Mouse (Mus musculus): Measurements from ENCODE around the gene Gm48551.
A peak's percentile ranks its signal among the peaks of the same experiment; 100 is the strongest.

Gene Gm48551

GRCm38 (mm10) chr10:81356991-81357844 lies 27.0 kb upstream of the Gm48551 start, which contains the start of gene Mfsd12:
TSS of gene Mfsd12 (plus strand) at chr10:81357491.
- no peak for DNase-seq (ENCODE audit: extremely low spot score, low read depth, low spot score)

DNA sequence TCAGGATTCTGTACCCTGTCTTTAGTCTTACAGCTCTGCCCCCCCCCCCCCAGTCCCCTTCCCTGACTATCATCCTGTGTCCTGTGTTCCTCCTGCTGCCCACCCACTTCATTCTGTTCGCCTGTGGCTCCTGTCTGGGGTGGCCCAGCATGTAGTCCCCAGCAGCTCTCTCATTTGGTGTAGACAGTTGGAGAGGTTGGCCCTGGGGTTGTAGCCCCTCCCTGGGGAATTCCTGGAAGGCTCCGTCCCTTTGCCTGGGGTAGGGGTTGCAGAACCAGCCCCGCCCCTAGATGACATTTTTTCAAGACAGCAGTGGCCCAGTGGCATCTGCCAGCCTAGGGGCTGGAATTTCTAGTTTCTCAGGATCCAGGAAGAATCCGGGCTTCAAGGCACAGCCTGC lies 26.1 kb upstream of the Gm48551 start:
- no peak for DNase-seq (ENCODE audit: extremely low spot score, low read depth, low spot score)

DNA sequence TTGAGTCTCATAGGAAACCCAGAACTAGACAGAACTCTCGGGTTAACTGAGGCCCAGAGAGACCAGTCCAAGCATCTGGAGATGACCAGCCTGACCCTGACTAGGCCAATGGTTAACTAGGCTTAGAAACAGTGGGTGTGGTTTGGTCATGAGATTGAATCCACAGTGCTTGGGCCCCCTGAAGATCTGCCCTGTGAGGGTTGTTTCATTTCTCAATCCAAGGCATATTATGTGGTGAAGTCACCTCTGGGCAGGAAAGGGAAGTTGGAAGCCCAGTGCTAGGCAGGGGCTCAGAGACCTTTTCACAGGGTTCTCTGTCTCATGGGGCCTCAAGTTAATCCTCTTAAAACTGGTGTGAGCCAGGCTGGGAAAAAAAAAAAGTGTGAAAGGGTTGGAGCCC lies 25.4 kb upstream of the Gm48551 start:
- no peak for DNase-seq (ENCODE audit: extremely low spot score, low read depth, low spot score)

DNA sequence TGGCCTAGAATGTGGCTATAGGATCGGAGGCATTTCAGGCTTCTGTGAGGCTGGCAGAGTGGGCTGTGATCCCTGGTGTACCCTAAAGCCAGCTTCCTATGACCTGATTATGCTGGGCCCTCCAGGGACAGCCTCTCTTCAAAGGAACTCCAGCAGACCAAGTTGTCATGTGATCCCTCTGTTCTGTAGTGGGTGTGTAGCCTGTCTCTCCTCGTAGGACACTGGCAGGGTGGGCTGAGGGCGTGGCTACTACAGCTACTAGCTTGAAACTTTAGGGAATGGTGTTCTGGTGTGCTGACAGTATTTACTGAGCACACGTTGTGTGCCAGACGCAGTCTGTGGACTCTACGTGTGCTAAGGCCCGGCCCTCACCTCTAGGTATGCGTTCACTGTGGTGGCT lies 23.5 kb upstream of the Gm48551 start:
- DNase-seq (ENCODE audit: extremely low spot score, low read depth, low spot score): no peak

GRCm38 (mm10) chr10:81362336-81362949 lies 21.8 kb upstream of the Gm48551 start:
- DNase-seq (ENCODE audit: extremely low spot score, low read depth, low spot score): no peak

DNA sequence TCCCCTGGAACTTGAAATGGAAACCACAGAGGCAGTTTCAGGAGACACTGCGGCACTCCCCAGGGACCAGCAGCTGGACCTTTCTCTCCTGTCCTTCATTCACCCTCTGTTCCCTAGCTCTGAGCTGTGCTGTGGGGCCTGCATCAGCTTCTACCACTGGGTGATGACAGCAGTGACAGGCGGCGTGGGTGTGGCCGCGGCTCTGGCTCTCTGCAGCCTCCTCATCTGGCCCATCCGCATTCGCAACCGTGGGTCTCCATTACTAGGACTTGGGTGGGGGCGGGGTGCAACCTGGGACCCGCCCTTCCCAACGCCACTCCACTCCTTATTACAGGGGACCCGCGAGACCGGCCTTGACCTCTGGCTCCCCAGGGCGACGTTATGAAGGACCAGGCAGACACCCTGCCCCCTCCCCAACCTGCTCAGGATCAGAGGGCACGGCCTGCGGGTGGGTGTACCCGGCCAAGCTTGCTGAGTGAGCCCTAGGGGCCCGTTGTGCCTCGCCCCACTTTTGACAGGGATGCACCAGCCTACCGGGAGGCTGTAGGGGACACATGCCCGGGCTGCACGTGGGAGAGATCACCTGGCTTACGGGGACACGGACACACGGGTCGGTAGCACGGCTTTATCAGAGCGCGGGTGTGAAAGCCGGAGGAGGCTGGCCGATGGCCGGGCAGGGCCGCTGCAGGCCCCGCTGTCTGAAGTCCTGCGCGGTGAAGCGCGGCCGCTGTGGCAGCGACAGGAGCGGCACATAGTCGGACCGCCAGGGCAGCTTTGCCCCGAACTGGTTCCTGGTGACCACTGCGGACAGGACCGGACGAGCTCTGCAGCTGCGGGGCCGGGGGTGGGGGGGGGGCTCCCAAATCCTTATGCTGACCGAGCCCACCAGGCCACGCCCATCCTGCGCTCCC lies 20.6 kb upstream of the Gm48551 start:
- no peak for DNase-seq (ENCODE audit: extremely low spot score, low read depth, low spot score)

DNA sequence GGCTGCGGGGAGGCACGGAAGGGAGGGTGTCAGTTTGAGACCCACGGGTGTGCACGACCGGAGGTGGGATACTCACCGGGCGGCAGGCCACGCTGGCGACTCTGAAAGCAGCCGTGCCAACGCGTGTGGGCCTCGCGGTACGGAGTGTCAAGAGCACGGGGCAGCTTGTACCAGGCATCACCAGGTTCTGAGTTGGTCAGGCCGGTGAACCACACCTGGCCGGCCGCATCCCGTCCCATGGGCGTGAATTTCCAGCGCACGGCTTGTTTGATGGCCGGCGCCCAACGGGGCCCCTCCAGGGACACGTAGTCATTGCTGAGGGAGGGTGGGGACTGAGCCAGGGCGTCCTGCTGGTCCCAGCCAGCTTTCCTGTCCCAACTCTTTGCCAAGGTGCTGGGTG lies 19.6 kb upstream of the Gm48551 start:
- no peak for DNase-seq (ENCODE audit: extremely low spot score, low read depth, low spot score)

GRCm38 (mm10) chr10:81365073-81365472 lies 19.2 kb upstream of the Gm48551 start:
- DNase-seq (ENCODE audit: extremely low spot score, low read depth, low spot score): no peak

DNA sequence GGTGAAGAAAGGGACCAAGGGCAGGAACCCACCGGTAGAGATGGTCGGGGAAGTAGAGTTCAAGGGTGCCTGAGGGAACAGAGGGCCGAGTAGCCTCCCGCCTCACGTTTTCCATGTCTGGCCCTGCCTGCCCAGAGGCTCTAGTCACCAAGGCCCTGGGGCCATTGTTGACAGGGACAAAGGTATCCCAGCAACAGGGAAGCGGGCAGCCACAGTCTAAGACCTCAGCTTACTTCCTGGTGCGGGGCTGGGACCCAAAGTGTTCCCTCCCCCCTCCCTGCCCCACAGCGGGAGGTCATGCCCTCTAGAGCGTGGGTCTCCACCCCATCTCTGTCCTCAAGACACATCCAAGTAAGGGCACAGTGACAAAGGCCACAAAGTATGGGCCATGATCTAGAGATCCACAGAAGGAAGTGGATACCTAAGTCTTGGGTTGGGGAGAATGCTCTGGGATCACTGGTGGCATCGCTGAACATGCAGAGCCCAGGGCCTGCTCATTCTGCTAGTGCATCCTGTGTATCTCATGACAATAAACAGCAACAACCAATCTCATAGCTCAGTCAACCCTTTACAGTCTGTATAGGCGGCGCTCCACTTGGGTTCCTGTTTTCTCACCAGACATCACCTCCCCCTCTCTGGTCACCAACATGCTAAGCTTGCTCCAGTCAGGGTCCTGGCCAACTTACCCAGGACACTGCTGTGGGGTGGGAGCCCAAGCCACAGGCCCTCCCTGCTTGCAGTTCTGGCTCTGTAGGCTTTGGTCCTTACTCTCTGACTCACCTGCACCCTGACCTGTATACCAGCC lies 18.4 kb upstream of the Gm48551 start, which contains the start of gene 4930404N11Rik:
Gene 4930404N11Rik, minus strand, starts transcription at position 145 of the 805 bp plus-strand sequence.
- no peak for DNase-seq (ENCODE audit: extremely low spot score, low read depth, low spot score)

DNA sequence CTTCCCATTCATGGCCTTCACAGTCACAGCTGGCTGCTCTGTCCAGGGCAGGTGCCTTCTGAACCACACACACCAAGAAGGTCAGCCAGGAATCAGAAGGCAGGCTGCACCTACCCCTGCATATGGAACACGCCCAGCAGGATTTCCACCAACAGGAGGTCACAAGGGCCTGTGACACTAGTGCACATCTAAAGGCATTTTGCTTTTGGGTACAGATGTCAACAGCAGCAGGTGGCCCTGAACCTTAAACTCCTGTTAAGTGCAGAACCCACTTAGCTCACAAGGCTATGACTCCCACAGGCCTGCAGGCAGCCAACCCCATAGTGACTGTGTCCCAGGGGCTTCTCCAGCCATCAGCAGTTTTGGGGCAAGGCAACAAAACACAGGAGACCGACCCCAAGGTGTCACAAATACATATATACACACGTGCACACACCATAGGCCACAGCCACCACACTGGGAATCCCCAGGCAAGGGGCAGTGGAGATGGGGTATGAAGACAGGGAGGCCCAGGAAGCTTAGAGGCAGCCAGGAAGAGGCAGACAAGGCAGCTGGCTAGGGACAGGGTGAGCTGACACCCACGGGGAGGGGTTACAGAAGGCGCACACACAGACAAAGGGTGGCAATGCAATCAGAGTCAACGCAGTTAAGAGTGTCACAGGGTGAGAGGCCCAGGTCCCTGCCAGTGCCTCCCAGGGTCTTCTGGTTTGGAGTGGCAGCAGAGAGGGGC lies 17.6 kb upstream of the Gm48551 start:
- no peak for DNase-seq (ENCODE audit: extremely low spot score, low read depth, low spot score)

DNA sequence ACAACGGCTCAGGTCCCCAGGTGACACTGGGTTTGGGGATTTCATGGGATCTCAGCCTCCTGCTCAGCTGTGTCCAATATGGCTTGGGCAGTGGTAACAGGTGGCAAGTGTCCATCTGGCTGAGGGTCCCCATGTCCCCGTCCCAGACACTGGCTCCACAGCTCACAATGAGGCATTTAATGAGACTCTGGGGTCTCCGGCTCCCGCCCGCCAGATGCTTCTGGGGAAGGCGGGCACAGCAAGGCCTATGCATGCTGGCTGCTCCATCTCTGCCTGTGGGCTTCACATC lies 17.1 kb upstream of the Gm48551 start:
- DNase-seq (ENCODE audit: extremely low spot score, low read depth, low spot score): no peak

- no peak for DNase-seq (ENCODE audit: extremely low spot score, low read depth, low spot score)
Observed at GRCm38 (mm10) chr10:81375322-81375721, 8.9 kb upstream of the Gm48551 start.

DNA sequence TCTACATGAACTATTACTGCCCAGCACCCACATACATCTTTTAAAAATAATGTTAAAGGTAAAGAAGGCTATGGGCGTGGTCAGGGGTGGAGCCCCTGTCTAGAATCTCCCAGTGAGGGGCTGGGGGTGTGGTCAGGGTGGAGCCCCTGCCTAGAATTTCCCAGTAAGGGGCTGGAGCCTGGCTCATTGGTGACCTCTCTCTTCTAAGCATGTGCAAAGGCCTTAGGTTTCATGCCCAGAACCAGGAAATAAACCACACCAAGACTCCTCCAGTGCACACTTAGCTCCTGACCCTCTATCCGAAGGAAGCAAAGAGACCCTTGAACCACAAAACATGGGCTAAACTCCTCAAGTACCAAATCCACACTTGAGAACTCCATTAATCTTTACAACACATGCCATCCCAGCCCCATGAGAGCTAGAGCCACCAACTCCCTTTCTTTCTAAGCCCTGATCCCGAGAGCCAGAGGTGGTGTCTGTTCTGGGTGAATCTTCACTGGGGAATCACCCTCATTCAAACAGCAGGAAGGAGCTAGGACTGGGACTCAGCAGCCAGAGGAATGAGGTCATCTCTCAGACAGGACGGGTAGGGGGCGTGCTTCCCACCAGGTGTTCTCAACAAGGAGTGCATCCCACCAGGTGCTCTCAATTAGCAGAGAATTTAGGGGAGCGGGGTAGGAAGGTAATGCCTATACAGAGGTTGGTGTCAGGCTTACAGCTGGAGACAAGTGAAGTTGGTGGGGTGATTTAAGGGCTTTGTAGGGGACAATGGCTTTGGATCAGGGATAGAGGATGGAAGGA lies 7.5 kb upstream of the Gm48551 start:
- DNase-seq (ENCODE audit: extremely low spot score, low read depth, low spot score): no peak

GRCm38 (mm10) chr10:81377362-81377664 lies 7.0 kb upstream of the Gm48551 start:
- DNase-seq (ENCODE audit: extremely low spot score, low read depth, low spot score): no peak

GRCm38 (mm10) chr10:81377793-81378552 lies 6.3 kb upstream of the Gm48551 start, which contains the start of gene Fzr1:
TSS of gene Fzr1 (minus strand) at chr10:81378516.
- DNase-seq (ENCODE audit: extremely low spot score, low read depth, low spot score): no peak

DNA sequence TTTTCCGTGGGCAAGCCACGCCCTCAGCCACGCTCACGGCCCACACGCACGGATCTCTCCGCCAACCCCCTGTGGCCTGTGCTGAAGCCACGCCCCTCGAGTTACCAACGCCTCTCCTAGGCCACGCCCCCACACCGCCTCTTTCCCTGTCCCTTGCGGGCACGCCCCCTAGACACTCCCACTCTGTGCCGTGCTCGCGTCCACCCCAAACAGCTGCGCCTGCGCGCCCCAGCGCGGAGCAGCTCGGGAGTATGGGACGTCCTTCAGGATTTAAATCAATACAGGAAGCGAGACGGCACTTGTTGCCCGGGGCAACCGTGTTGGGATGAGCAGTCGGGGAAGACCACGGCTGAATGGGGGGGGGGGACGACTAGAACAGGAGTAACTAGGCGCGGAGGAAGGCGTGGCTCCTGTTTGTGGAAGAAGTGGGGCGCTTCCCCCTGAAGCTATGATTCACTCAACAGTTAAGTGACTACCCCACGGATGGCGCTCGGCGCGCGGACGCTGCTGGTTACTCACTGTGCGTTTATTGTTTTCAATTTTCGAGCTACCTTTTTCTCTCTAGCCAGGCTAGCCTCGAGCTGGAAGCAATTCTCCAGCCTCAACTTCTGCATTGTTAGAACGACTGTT lies 5.6 kb upstream of the Gm48551 start:
- DNase-seq (ENCODE audit: extremely low spot score, low read depth, low spot score): peak; percentile 99

GRCm38 (mm10) chr10:81379183-81379553 lies 5.1 kb upstream of the Gm48551 start:
- no peak for DNase-seq (ENCODE audit: extremely low spot score, low read depth, low spot score)

GRCm38 (mm10) chr10:81379809-81380378 lies 4.4 kb upstream of the Gm48551 start:
- no peak for DNase-seq (ENCODE audit: extremely low spot score, low read depth, low spot score)

All from hindlimb bud, embryonic 11.5 days (tissue).